Mouse (Mus musculus) testis, adult 2 months (tissue): ENCODE measurements around the gene Myh11. TPM values are rescaled to one million over a fixed set of nuclear protein-coding genes. Genes with fewer than 3 reads are reported as not detected.
A peak's percentile ranks its signal among the peaks of the same experiment; 100 is the strongest.

Experiments used
- H3K27ac ChIP-seq: fragments of 200-500 bp; 2 replicates; pipeline ENCODE4 v1.5.1; 2012; ENCODE audit warnings: low read depth, low read length; ENCODE audit not compliant: control insufficient read depth, insufficient read depth
- H3K27me3 ChIP-seq: fragments of 200-500 bp; 2 replicates; pipeline ENCODE4 v1.6.1; 2012; ENCODE audit warnings: mild to moderate bottlenecking, low read length, moderate library complexity; ENCODE audit not compliant: control insufficient read depth, insufficient read depth
- H3K36me3 ChIP-seq: fragments of 200-500 bp; 2 replicates; pipeline ENCODE4 v1.6.1; 2012; ENCODE audit warnings: mild to moderate bottlenecking, low read length; ENCODE audit not compliant: control insufficient read depth, insufficient read depth
- H3K4me1 ChIP-seq: fragments of 200-500 bp; 2 replicates; pipeline ENCODE4 v1.6.1; 2012; ENCODE audit warnings: low read length; ENCODE audit not compliant: control insufficient read depth, insufficient read depth
- H3K4me3 ChIP-seq: fragments of 200-500 bp; 2 replicates; pipeline ENCODE4 v1.5.1; 2012; ENCODE audit warnings: low read depth, mild to moderate bottlenecking, low read length, moderate library complexity, mixed read lengths; ENCODE audit not compliant: control insufficient read depth
- CTCF ChIP-seq: fragments of 200-500 bp; IDR thresholded peaks from 2 replicates; pipeline ENCODE4 v1.5.1; 2012; ENCODE audit warnings: low read depth, mild to moderate bottlenecking, inconsistent platforms, low read length, moderate library complexity; ENCODE audit not compliant: control insufficient read depth, insufficient read depth, insufficient replicate concordance
- POLR2A ChIP-seq: fragments of 200-500 bp; IDR thresholded peaks from 2 replicates; pipeline ENCODE4 v1.6.1; 2012; ENCODE audit warnings: low read depth, mild to moderate bottlenecking, inconsistent platforms, low read length, moderate library complexity; ENCODE audit not compliant: control insufficient read depth
- polyA plus RNA-seq: library from polyadenylated mRNA; depleted of rRNA; stranded (reverse); fragments of >200 nt; gene quantifications from 2 replicates; pipeline ENCODE4 v1.2.3, GENCODE M21; 2012

Gene Myh11
- polyA plus RNA-seq, 1 experiment: 8.4 TPM

- no peaks in the 10 kb centered on the region for H3K36me3 ChIP-seq
- H3K4me3 ChIP-seq: no peak overlapping the region
- no peak overlapping the region for H3K27ac ChIP-seq
- no peaks in the 10 kb centered on the region for H3K27me3 ChIP-seq
- H3K4me1 ChIP-seq: no peaks in the 10 kb centered on the region
- TF ChIP-seq POLR2A (no peak), CTCF (no peak)
These were observed 107.3 kb downstream of the Myh11 start for GRCm38 (mm10) chr16:14183856-14184255.

- no peak for TF ChIP-seq CTCF
- H3K4me3 ChIP-seq: no peak overlapping the region
- no peak overlapping the region for H3K27ac ChIP-seq
- no peaks in the 10 kb centered on the region for H3K27me3 ChIP-seq
- H3K4me1 ChIP-seq: no peaks in the 10 kb centered on the region
- no peaks in the 10 kb centered on the region for H3K36me3 ChIP-seq
These were observed 108.8 kb downstream of the Myh11 start for GRCm38 (mm10) chr16:14182360-14182759.

DNA sequence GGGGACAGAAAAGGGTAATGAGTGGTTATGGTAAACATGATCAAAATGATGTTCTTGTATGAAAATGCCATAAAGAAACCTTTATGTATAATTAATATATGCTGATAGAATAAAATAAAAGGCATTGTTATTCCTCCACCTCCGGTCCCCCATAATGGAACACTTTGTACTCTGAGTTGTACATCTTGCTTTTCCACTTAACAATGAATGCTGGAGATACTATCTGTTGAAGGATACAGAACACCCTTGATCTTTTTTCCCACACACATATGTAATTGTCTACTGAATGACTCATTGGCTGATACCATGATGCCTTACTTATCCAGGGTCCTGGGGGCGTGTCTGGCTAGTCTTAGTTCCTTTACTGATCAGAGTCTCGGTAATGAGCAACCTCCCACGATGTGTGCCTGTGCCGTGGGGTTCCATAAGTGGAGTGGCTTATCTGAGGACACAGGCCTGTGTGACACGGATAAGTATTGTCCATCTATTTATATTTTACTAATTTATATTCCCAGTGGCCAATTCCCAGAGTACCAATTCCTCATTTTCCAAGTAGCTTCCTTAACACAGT is 110.9 kb downstream of the Myh11 start:
- Histone ChIP-seq H3K4me1 (no peaks in the 10 kb centered on the region), H3K27ac (no peak overlapping the region)

GRCm38 (mm10) chr16:14178041-14178440 is 113.1 kb downstream of the Myh11 start:
- H3K4me3 ChIP-seq: no peak overlapping the region
- no peaks in the 10 kb centered on the region for H3K27me3 ChIP-seq
- H3K36me3 ChIP-seq: no peaks in the 10 kb centered on the region
- no peaks in the 10 kb centered on the region for H3K4me1 ChIP-seq
- no peak overlapping the region; the same call in 1 of the 2 replicates for H3K27ac ChIP-seq
- TF ChIP-seq POLR2A (no peak), CTCF (no peak)

More for the DNA sequence above, 110.9 kb downstream of the Myh11 start:
- Histone ChIP-seq H3K27me3 (no peaks in the 10 kb centered on the region), H3K4me3 (no peak overlapping the region), H3K36me3 (no peaks in the 10 kb centered on the region)
- TF ChIP-seq CTCF: no peak
- no peak for TF ChIP-seq POLR2A

GRCm38 (mm10) chr16:14169706-14170105 is 121.5 kb downstream of the Myh11 start:
- Histone ChIP-seq H3K4me3 (no peak overlapping the region), H3K27ac (no peak overlapping the region), H3K27me3 (no peaks in the 10 kb centered on the region), H3K36me3 (no peaks in the 10 kb centered on the region), H3K4me1 (no peaks in the 10 kb centered on the region)
- TF ChIP-seq CTCF: no peak
- TF ChIP-seq POLR2A: no peak

- Histone ChIP-seq H3K4me1 (peaks cover 2% of the 10 kb centered on the region), H3K4me3 (no peak overlapping the region), H3K27me3 (no peaks in the 10 kb centered on the region), H3K27ac (no peak overlapping the region), H3K36me3 (no peaks in the 10 kb centered on the region)
- TF ChIP-seq CTCF (no peak), POLR2A (no peak)
These were observed 124.7 kb downstream of the Myh11 start for GRCm38 (mm10) chr16:14166490-14166889.

DNA sequence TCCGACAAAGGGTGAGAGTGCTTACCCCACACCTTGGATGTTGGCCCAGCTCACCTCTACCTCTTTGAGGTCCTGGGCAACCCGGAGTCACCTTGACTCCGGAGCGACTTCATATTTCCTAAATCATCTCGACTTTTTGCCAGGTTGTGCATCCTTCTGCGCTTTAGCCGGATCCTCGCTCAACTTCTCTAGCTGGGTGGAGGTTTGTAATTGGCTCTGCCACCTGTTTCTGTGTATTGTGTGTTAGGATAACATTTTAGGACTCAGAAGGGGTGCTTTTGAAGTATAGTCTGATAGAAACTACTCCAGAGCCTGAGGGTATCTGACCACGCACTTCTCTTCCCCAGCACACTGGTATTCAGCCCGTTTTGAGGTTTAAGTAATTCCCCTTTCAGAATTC is 127.4 kb downstream of the Myh11 start:
- no peaks in the 10 kb centered on the region for H3K36me3 ChIP-seq
- TF ChIP-seq CTCF: no peak
- TF ChIP-seq POLR2A: no peak
- peak overlapping the region; percentile 88 for H3K4me3 ChIP-seq
- no peaks in the 10 kb centered on the region for H3K27me3 ChIP-seq
- peaks cover 2% of the 10 kb centered on the region for H3K4me1 ChIP-seq
- peak overlapping the region; percentile 67 for H3K27ac ChIP-seq
